Mouse (Mus musculus): Measurements from ENCODE around the gene Ddx6.

- TF ChIP-seq POLR2A (IDR thresholded peaks at IDR 0.05; ENCODE audit: borderline replicate concordance, insufficient read depth, low read length) = no peak
- no peak for TF ChIP-seq CTCF (IDR thresholded peaks at IDR 0.05; ENCODE audit: borderline replicate concordance, insufficient read depth, low read depth, low read length)
These were observed 3.9 kb upstream of the Ddx6 start for GRCm38 (mm10) chr9:44600801-44601200.

All from cerebellum, adult 2 months (tissue).